ENCODE assay signal across 11 mouse cellular contexts in the genomic region with DNA sequence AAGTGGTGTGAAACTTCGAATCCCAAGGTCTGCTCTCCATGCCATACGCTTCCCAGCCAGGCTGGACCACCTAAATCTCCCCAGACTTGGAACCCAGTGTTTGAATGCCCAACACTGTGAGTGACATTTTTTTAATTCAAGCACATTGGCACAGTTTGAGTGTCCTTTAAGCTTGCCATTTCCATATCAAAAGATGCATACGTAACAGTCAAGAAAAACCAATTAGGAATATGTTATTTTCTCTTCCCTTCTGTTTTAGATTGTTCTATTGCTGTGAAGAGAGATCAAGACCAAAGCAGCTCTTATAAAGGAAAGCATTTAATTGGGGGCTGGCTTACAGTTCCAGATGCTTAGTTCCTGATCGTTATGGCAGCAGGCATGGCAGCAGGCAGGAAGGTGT.
"Had no signal": no experiment of that assay in that cellular context is flagged by ENCODE, and none has a peak within 500 bp of the region (broad histone marks: within the 10 kb centered on the region; RNA-seq: fewer than 3 reads in every experiment).

No protein-coding gene starts in this region.

- ATAC-seq: intestine, embryonic 16.5 days; midbrain, embryonic 15.5 days had no signal

- H3K4me3 ChIP-seq: kidney, embryonic 15.5 days; limb, embryonic 15.5 days; liver, embryonic 15.5 days; megakaryocyte, embryonic 14.5 days; midbrain, embryonic 15.5 days; neural tube, embryonic 12.5 days had no signal

- H3K36me3 ChIP-seq: midbrain, embryonic 15.5 days; neural tube, embryonic 12.5 days had no signal

- H3K27ac ChIP-seq: kidney, embryonic 15.5 days; macrophage; midbrain, embryonic 15.5 days; neural tube, embryonic 12.5 days had no signal

- H3K4me2 ChIP-seq: kidney, embryonic 15.5 days; limb, embryonic 15.5 days; liver, embryonic 15.5 days; midbrain, embryonic 11.5 days; midbrain, embryonic 15.5 days; neural tube, embryonic 12.5 days had no signal

- H3K27me3 ChIP-seq: kidney, embryonic 15.5 days; limb, embryonic 15.5 days; liver, embryonic 15.5 days; megakaryocyte, embryonic 14.5 days; midbrain, embryonic 15.5 days; neural tube, embryonic 12.5 days had no signal

- H3K9ac ChIP-seq: kidney, embryonic 15.5 days; limb, embryonic 15.5 days; liver, embryonic 15.5 days; midbrain, embryonic 15.5 days; neural tube, embryonic 12.5 days had no signal

- DNase-seq: lung, adult 2 months; thymus, postnatal 4 days had no signal

- H3K9me3 ChIP-seq: kidney, embryonic 15.5 days; limb, embryonic 15.5 days; liver, embryonic 15.5 days; midbrain, embryonic 15.5 days; neural tube, embryonic 12.5 days had no signal
